In genomic region chr10:110309511-110309910, GRCm38 (mm10) we compare ENCODE assay signal across 17 mouse cellular contexts.
A peak's percentile ranks its signal among the peaks of the same experiment; 100 is the strongest.
DNase-seq lines count a peak whose midpoint lies in the region; ATAC-seq and TF ChIP-seq lines count a peak whose summit lies in the region.
"Had no signal": no experiment of that assay in that cellular context is flagged by ENCODE, and none has a peak within 500 bp of the region (broad histone marks: within the 10 kb centered on the region; RNA-seq: fewer than 3 reads in every experiment).

No protein-coding gene starts in this region.

- no peaks in the 10 kb centered on the region; the same call in 1 of the 2 replicates for H3K36me3 ChIP-seq in heart, embryonic 12.5 days
- H3K36me3 ChIP-seq in midbrain, embryonic 11.5 days (ENCODE audit: control insufficient read depth, insufficient read depth, low read length): no peaks in the 10 kb centered on the region
- 0 out of 2 replicates have a peak, but pooled peaks cover 2% of the 10 kb centered on the region for H3K36me3 ChIP-seq in midbrain, embryonic 16.5 days (ENCODE audit: control insufficient read depth, insufficient read depth, low read length)
- H3K36me3 ChIP-seq: embryonic facial prominence, embryonic 13.5 days; midbrain, embryonic 12.5 days had no signal

- no peak overlapping the region for H3K9ac ChIP-seq in heart, embryonic 12.5 days
- H3K9ac ChIP-seq in midbrain, embryonic 11.5 days (ENCODE audit: low read length): no peak overlapping the region
- H3K9ac ChIP-seq in midbrain, embryonic 16.5 days (ENCODE audit: low read depth, low read length): no peak overlapping the region
- H3K9ac ChIP-seq: embryonic facial prominence, embryonic 13.5 days; midbrain, embryonic 12.5 days; neural tube, embryonic 13.5 days had no signal

- ATAC-seq in heart, embryonic 12.5 days (ENCODE audit: insufficient number of reproducible peaks, low FRiP score): no peak
- no peak for ATAC-seq in midbrain, embryonic 11.5 days (ENCODE audit: low FRiP score)
- no peak for ATAC-seq in midbrain, embryonic 16.5 days
- ATAC-seq: CD4-positive, CD25-positive, alpha-beta regulatory T cell, adult 4 months; lung, postnatal 0 days had no signal

- no peaks in the 10 kb centered on the region for H3K27me3 ChIP-seq in heart, embryonic 12.5 days (replicated peaks)
- no peaks in the 10 kb centered on the region for H3K27me3 ChIP-seq in midbrain, embryonic 11.5 days (ENCODE audit: control insufficient read depth, insufficient read depth, low read length)
- no peaks in the 10 kb centered on the region for H3K27me3 ChIP-seq in midbrain, embryonic 16.5 days (ENCODE audit: control insufficient read depth, insufficient read depth, low read depth, low read length)
- H3K27me3 ChIP-seq: embryonic facial prominence, embryonic 13.5 days; midbrain, embryonic 12.5 days; neural tube, embryonic 13.5 days had no signal

- WGBS in heart, embryonic 12.5 days: 78% methylated on average over 4 of the region's 4 CpGs
- 89% methylated on average over 4 of the region's 4 CpGs for WGBS in midbrain, embryonic 11.5 days
- WGBS in midbrain, embryonic 16.5 days: 72% methylated on average over 4 of the region's 4 CpGs

- H3K4me3 ChIP-seq in heart, embryonic 12.5 days: no peak overlapping the region
- no peak overlapping the region for H3K4me3 ChIP-seq in midbrain, embryonic 11.5 days (ENCODE audit: low read depth, low read length)
- H3K4me3 ChIP-seq in midbrain, embryonic 16.5 days (ENCODE audit: low read depth, low read length): no peak overlapping the region
- H3K4me3 ChIP-seq in layer of hippocampus, adult 2 months: no peak overlapping the region
- H3K4me3 ChIP-seq: embryonic facial prominence, embryonic 13.5 days; heart, adult 2 months; midbrain, embryonic 12.5 days; neural tube, embryonic 13.5 days had no signal

- H3K4me1 ChIP-seq in heart, embryonic 12.5 days (replicated peaks): no peaks in the 10 kb centered on the region
- H3K4me1 ChIP-seq in midbrain, embryonic 11.5 days (ENCODE audit: control insufficient read depth, insufficient read depth, low read length): no peaks in the 10 kb centered on the region
- H3K4me1 ChIP-seq in midbrain, embryonic 16.5 days (ENCODE audit: control insufficient read depth, insufficient read depth, low read length): peaks cover 7% of the 10 kb centered on the region
- H3K4me1 ChIP-seq: embryonic facial prominence, embryonic 13.5 days; midbrain, embryonic 12.5 days had no signal

- H3K27ac ChIP-seq in heart, embryonic 12.5 days (ENCODE audit: poor library complexity, severe bottlenecking): no peak overlapping the region
- no peak overlapping the region for H3K27ac ChIP-seq in midbrain, embryonic 11.5 days (ENCODE audit: low read depth, low read length)
- no peak overlapping the region for H3K27ac ChIP-seq in midbrain, embryonic 16.5 days (ENCODE audit: low read length)
- peak overlapping the region; percentile 46 for H3K27ac ChIP-seq in layer of hippocampus, adult 2 months
- H3K27ac ChIP-seq: embryonic facial prominence, embryonic 13.5 days; heart, adult 2 months; midbrain, embryonic 12.5 days; neural tube, embryonic 13.5 days had no signal

- peaks cover 9% of the 10 kb centered on the region; the same call in 1 of the 2 replicates for H3K9me3 ChIP-seq in heart, embryonic 12.5 days (replicated peaks)
- no peaks in the 10 kb centered on the region; the same call in 1 of the 2 replicates for H3K9me3 ChIP-seq in midbrain, embryonic 11.5 days (ENCODE audit: control insufficient read depth, low read length)
- H3K9me3 ChIP-seq in midbrain, embryonic 16.5 days (replicated peaks; ENCODE audit: control insufficient read depth, low read length, poor library complexity, severe bottlenecking): no peaks in the 10 kb centered on the region
- H3K9me3 ChIP-seq: neural tube, embryonic 13.5 days had no signal

- no peak for TF ChIP-seq CTCF in layer of hippocampus, adult 2 months (conservative IDR thresholded peaks at IDR 0.05)

- intact Hi-C loops in heart, postnatal 14 days (cut with DNase I): no loop called here

- peak; percentile 27 to 39 for DNase-seq in heart, postnatal 14 days
- DNase-seq in midbrain, embryonic 11.5 days (ENCODE audit: low spot score, missing footprints): peak; percentile 6
- peak; percentile 19 to 31 for DNase-seq in layer of hippocampus, adult 2 months (ENCODE audit: low spot score in 2 of 2)
- peak; percentile 40 for DNase-seq in right cerebral cortex, postnatal 25 days
- DNase-seq in adrenal gland, postnatal 10 days: no peak
- DNase-seq: cerebellum, adult 9-11 months; kidney, adult 8-10 months; retina, postnatal 1 day; thymus, postnatal 36 days had no signal

- no peak overlapping the region for H3K4me2 ChIP-seq in heart, embryonic 12.5 days
- no peak overlapping the region for H3K4me2 ChIP-seq in midbrain, embryonic 11.5 days
- H3K4me2 ChIP-seq in midbrain, embryonic 16.5 days (ENCODE audit: low read length): no peak overlapping the region
- H3K4me2 ChIP-seq: embryonic facial prominence, embryonic 13.5 days; midbrain, embryonic 12.5 days; neural tube, embryonic 13.5 days had no signal
